Mouse (Mus musculus) limb, embryonic 13.5 days (tissue): ENCODE measurements at regions not wholly inside any gene's neighbourhood (a gene's known extent, or its start where the extent isn't known, plus 50 kb on each side); places are given as distances from the start of the nearest gene placed in this dataset.
A peak's percentile ranks its signal among the peaks of the same experiment; 100 is the strongest.
"Not testable (repeated sequence)": the region's sequence is repeated elsewhere in the genome, so short reads cannot be mapped to it uniquely, and the experiment has no call there.

ENCODE experiments used
- ATAC-seq: fragments of 200-750 bp; cut with Nextera tagmentation; 2 replicates; pipeline ENCODE4 v1.8.0; 2017; ENCODE audit warnings: low read depth, moderate number of reproducible peaks, moderate TSS enrichment; ENCODE audit not compliant: low FRiP score
- H3K27ac ChIP-seq: fragments of 300-500 bp; sonication (generic); 2 replicates; pipeline ENCODE4 v1.5.1; 2015; ENCODE audit warnings: inconsistent platforms, mild to moderate bottlenecking, moderate library complexity
- H3K27me3 ChIP-seq: fragments of 300-500 bp; sonication (generic); 2 replicates; pipeline ENCODE4 v1.6.1; 2015; ENCODE audit warnings: mild to moderate bottlenecking, inconsistent platforms
- H3K36me3 ChIP-seq: fragments of 300-500 bp; sonication (generic); 2 replicates; pipeline ENCODE4 v1.6.1; 2015; ENCODE audit warnings: inconsistent platforms, mild to moderate bottlenecking, moderate library complexity
- H3K4me1 ChIP-seq: fragments of 300-500 bp; sonication (generic); 2 replicates; pipeline ENCODE4 v1.6.1; 2015; ENCODE audit warnings: inconsistent platforms
- H3K4me2 ChIP-seq: fragments of 300-500 bp; sonication (generic); replicated peaks from 2 replicates; pipeline ENCODE4 v1.6.1; 2015; ENCODE audit warnings: inconsistent platforms, mild to moderate bottlenecking, moderate library complexity
- H3K4me3 ChIP-seq: fragments of 300-500 bp; sonication (generic); 2 replicates; pipeline ENCODE4 v1.5.1; 2015; ENCODE audit warnings: moderate library complexity, mild to moderate bottlenecking, inconsistent platforms
- H3K9ac ChIP-seq: fragments of 300-500 bp; sonication (generic); 2 replicates; pipeline ENCODE4 v1.6.1; 2015; ENCODE audit warnings: mild to moderate bottlenecking, inconsistent platforms
- H3K9me3 ChIP-seq: fragments of 300-500 bp; sonication (generic); 2 replicates; pipeline ENCODE4 v1.6.1; 2016; ENCODE audit warnings: inconsistent platforms
- WGBS: fragments of 180-500 bp; shearing (Covaris S2); methylation state at CpG from one replicate; pipeline ENCODE4 v1.1.7; 2015; 5-methylcytosine and 5-hydroxymethylcytosine counted together

DNA sequence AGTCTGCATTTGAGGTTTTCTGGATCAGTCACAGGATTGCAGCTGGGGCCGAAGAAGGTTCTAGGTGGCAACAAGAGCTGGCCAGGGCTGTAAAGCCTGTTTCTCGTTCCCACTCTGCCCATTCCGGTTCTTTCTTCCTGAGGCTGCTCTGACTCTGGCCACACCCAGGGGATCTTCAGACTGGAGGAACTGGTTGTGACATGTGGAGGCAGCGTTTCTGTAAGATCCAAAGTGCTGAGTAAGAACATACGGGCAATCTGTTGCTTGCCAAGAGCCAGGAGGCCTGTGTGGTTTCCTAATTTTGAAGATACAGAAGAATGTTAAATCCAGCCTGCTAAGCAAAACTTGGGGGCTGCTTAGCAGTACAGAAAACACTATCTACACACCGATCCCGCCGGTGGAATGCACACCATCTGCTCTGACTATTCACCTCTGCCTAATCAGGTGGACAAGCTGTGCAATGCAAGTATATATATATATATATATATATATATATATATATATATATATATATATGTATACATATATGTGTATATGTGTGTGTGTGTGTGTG is 99.3 kb upstream of the Bmp2k start:
- Histone ChIP-seq H3K9me3 (no peaks in the 10 kb centered on the region), H3K9ac (no peak overlapping the region), H3K27ac (no peak overlapping the region), H3K4me1 (no peaks in the 10 kb centered on the region), H3K36me3 (no peaks in the 10 kb centered on the region), H3K4me3 (no peak overlapping the region), H3K27me3 (no peaks in the 10 kb centered on the region), H3K4me2 (no peak overlapping the region)
- no peak for ATAC-seq
- WGBS, result 55% methylated on average over 8 of the region's 8 CpGs

DNA sequence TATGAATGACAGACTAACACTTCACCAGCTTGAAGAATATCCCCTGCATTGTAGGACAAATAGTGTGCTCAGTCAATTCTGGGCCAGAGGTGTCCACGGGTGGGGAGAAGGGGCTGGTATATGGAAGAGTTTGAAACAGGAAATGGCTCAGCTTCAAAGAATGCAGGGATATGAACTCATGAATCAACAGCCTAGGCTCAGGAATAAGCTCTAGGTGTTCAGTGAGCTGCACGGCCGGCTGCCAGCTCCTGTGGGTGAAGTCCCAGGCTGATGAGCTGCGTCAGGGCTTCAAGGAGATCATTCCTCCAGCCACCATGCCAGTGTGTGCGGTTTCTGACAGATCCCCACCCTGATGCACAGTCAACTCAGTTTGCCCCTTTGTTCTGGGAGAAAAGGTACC is 98.8 kb upstream of the Bmp2k start:
- WGBS, result 66% methylated on average over 5 of the region's 5 CpGs

DNA sequence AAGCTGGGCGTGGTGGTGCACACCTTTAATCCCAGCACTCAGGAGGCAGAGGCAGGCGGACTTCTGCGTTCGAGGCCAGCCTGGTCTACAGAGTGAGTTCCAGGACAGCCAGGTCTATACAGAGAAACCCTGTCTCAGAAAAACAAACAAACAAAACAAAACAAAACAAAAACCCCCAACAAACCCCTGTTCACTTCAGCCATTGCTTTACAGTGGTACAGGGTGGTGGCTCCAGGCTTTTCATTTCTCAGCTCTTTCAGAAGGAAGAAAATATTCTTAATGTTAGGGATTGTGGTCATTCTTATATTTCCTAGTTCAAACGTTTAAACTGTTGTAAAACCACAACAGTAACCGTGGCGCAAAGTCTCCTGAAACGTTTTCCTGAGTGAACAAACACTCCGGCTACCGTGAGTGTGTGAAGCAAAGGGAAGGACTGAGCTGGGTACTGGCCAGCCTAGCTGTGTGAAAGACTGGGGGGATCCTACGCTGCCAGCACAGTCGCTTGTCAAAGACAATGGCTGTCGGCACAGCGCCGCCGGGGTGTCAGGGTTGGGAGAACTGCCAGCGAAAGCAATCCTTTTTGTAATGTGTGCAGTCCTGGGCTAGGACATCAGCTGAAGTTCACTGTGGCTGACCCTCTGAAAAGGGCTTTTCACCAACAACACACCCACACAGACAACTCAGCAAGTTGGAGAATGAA is 91.8 kb upstream of the Bmp2k start:
- Histone ChIP-seq H3K27ac (no peak overlapping the region), H3K4me3 (no peak overlapping the region), H3K9me3 (no peaks in the 10 kb centered on the region), H3K4me1 (0 out of 2 replicates have a peak, but pooled peaks cover 4% of the 10 kb centered on the region), H3K36me3 (no peaks in the 10 kb centered on the region), H3K9ac (peak overlapping the region; percentile 35; the same call in 1 of the 2 replicates), H3K4me2 (peak overlapping the region; percentile 27; the same call in 1 of the 2 replicates), H3K27me3 (no peaks in the 10 kb centered on the region)
- WGBS, result 43% methylated on average over 17 of the region's 17 CpGs
- no peak for ATAC-seq

More for the DNA sequence above, 98.8 kb upstream of the Bmp2k start:
- Histone ChIP-seq H3K27ac (no peak overlapping the region), H3K4me2 (no peak overlapping the region), H3K9me3 (no peaks in the 10 kb centered on the region), H3K36me3 (no peaks in the 10 kb centered on the region), H3K4me3 (no peak overlapping the region), H3K4me1 (no peaks in the 10 kb centered on the region), H3K9ac (no peak overlapping the region), H3K27me3 (no peaks in the 10 kb centered on the region)
- ATAC-seq, result no peak

- H3K9ac ChIP-seq, H3K27ac ChIP-seq, H3K4me3 ChIP-seq, H3K9me3 ChIP-seq, H3K36me3 ChIP-seq, H3K4me1 ChIP-seq, ATAC-seq, H3K27me3 ChIP-seq, H3K4me2 ChIP-seq: not testable (repeated sequence)
- 92% methylated on average over 2 of the region's 2 CpGs for WGBS
Observed at GRCm38 (mm10) chr5:96908371-96908770, 89.1 kb upstream of the Bmp2k start.

DNA sequence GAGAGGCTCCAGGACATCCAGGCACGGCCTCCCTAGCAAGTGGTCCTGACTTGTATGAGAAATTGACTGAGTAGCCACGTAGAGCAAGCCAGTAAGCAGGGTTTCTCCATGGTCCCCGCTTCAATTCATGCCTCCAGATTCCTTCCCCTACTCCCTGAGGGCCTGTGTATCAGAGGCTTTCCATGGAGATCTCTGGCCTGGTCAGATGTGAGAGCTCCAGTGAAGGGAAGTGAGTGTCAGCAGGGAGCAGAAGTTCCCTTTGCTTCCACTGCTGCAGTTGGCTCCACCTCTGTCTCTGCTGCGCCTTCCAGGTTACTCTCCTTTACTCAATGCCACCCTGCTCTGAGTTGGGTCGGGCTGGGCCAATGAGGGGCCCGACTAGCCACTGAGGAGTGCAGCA is 88.3 kb upstream of the Bmp2k start:
- H3K36me3 ChIP-seq, result no peaks in the 10 kb centered on the region
- H3K9ac ChIP-seq, result no peak overlapping the region
- H3K4me1 ChIP-seq, result 0 out of 2 replicates have a peak, but pooled peaks cover 4% of the 10 kb centered on the region
- no peak overlapping the region for H3K4me3 ChIP-seq
- no peaks in the 10 kb centered on the region for H3K27me3 ChIP-seq
- H3K4me2 ChIP-seq, result no peak overlapping the region
- 75% methylated on average over 6 of the region's 6 CpGs for WGBS
- no peak for ATAC-seq
- no peaks in the 10 kb centered on the region for H3K9me3 ChIP-seq
- H3K27ac ChIP-seq, result no peak overlapping the region

- H3K4me3 ChIP-seq, result no peak overlapping the region
- H3K27me3 ChIP-seq, result no peaks in the 10 kb centered on the region
- H3K36me3 ChIP-seq, result no peaks in the 10 kb centered on the region
- no peak overlapping the region for H3K9ac ChIP-seq
- WGBS, result 60% methylated on average over 13 of the region's 13 CpGs
- no peaks in the 10 kb centered on the region for H3K9me3 ChIP-seq
- no peak overlapping the region for H3K27ac ChIP-seq
- H3K4me2 ChIP-seq, result no peak overlapping the region
- no peak for ATAC-seq
- no peaks in the 10 kb centered on the region for H3K4me1 ChIP-seq
Observed at GRCm38 (mm10) chr5:96911550-96912253, 85.8 kb upstream of the Bmp2k start.

DNA sequence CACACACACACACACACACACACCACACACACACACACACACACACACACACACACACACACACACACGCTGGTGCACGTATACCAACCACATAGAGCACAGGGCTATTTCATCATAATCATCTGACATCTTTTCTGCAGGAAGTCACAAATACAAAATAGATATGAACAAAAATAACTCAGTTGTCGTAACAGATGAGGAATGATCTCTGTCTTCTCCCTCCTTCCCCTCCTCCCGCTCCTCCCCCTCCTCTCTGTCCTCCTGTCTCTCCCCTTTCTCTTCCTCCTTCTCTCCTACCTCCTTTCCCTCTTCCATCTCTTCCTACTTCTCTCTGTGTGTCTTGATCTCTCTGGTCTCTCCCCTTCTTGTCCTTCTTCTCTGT is 85.2 kb upstream of the Bmp2k start:
- no peak for ATAC-seq
- no peak overlapping the region for H3K27ac ChIP-seq
- H3K9me3 ChIP-seq, result no peaks in the 10 kb centered on the region
- H3K4me2 ChIP-seq, result no peak overlapping the region
- H3K27me3 ChIP-seq, result no peaks in the 10 kb centered on the region
- H3K9ac ChIP-seq, result no peak overlapping the region
- no peak overlapping the region for H3K4me3 ChIP-seq
- H3K4me1 ChIP-seq, result no peaks in the 10 kb centered on the region
- H3K36me3 ChIP-seq, result no peaks in the 10 kb centered on the region
- WGBS, result 89% methylated on average over 4 of the region's 4 CpGs

GRCm38 (mm10) chr5:96912781-96913180 is 84.7 kb upstream of the Bmp2k start:
- no peak overlapping the region for H3K4me2 ChIP-seq
- no peaks in the 10 kb centered on the region for H3K36me3 ChIP-seq
- H3K27ac ChIP-seq, result no peak overlapping the region; the same call in 1 of the 2 replicates
- no peaks in the 10 kb centered on the region for H3K9me3 ChIP-seq
- H3K4me1 ChIP-seq, result peaks cover 1% of the 10 kb centered on the region; the same call in 1 of the 2 replicates
- no peak overlapping the region for H3K9ac ChIP-seq
- WGBS, result 66% methylated on average over 4 of the region's 4 CpGs
- ATAC-seq, result no peak
- H3K27me3 ChIP-seq, result no peaks in the 10 kb centered on the region
- H3K4me3 ChIP-seq, result no peak overlapping the region

- Histone ChIP-seq H3K36me3 (no peaks in the 10 kb centered on the region), H3K4me3 (no peak overlapping the region), H3K27ac (no peak overlapping the region), H3K4me2 (no peak overlapping the region), H3K4me1 (peaks cover 4% of the 10 kb centered on the region; the same call in 1 of the 2 replicates), H3K27me3 (no peaks in the 10 kb centered on the region), H3K9ac (no peak overlapping the region), H3K9me3 (no peaks in the 10 kb centered on the region)
- 12% methylated on average over 1 of the region's 1 CpGs for WGBS
- no peak for ATAC-seq
Observed at GRCm38 (mm10) chr5:96913711-96914110, 83.8 kb upstream of the Bmp2k start.

GRCm38 (mm10) chr5:96914696-96915404 is 82.6 kb upstream of the Bmp2k start:
- ATAC-seq, result no peak
- no peaks in the 10 kb centered on the region for H3K36me3 ChIP-seq
- no peaks in the 10 kb centered on the region for H3K27me3 ChIP-seq
- no peak overlapping the region for H3K4me3 ChIP-seq
- 83% methylated on average over 4 of the region's 4 CpGs for WGBS
- no peaks in the 10 kb centered on the region for H3K9me3 ChIP-seq
- no peak overlapping the region for H3K4me2 ChIP-seq
- H3K27ac ChIP-seq, result no peak overlapping the region
- peaks cover 4% of the 10 kb centered on the region; the same call in 1 of the 2 replicates for H3K4me1 ChIP-seq
- no peak overlapping the region for H3K9ac ChIP-seq

GRCm38 (mm10) chr5:96916897-96917296 is 80.6 kb upstream of the Bmp2k start:
- no peak overlapping the region for H3K27ac ChIP-seq
- no peak overlapping the region for H3K4me3 ChIP-seq
- no peaks in the 10 kb centered on the region for H3K27me3 ChIP-seq
- no peak overlapping the region for H3K4me2 ChIP-seq
- no peaks in the 10 kb centered on the region for H3K36me3 ChIP-seq
- H3K4me1 ChIP-seq, result peaks cover 5% of the 10 kb centered on the region; the same call in 1 of the 2 replicates
- H3K9me3 ChIP-seq, result no peaks in the 10 kb centered on the region
- ATAC-seq, result no peak
- 91% methylated on average over 6 of the region's 6 CpGs for WGBS
- H3K9ac ChIP-seq, result no peak overlapping the region
